Mouse (Mus musculus) kidney, adult 2 months (tissue): ENCODE results near the gene Pde4d. TPM values are rescaled to one million over a fixed set of nuclear protein-coding genes. Genes with fewer than 3 reads are reported as not detected.
A peak's percentile ranks its signal among the peaks of the same experiment; 100 is the strongest.

Experiments
- DNase-seq: peaks from one replicate; pipeline ENCODE4 v3.0.0; 2021
- H3K27ac ChIP-seq: fragments of 200-500 bp; 2 replicates; pipeline ENCODE4 v1.5.1; 2012; ENCODE audit warnings: low read depth, low read length, control low read depth, inconsistent platforms; ENCODE audit not compliant: insufficient read depth
- H3K27me3 ChIP-seq: fragments of 200-500 bp; replicated peaks from 2 replicates; pipeline ENCODE4 v1.6.1; 2012; ENCODE audit warnings: mild to moderate bottlenecking, moderate library complexity, low read length, inconsistent platforms; ENCODE audit not compliant: control insufficient read depth, insufficient read depth
- H3K36me3 ChIP-seq: fragments of 200-500 bp; 2 replicates; pipeline ENCODE4 v1.6.1; 2012; ENCODE audit warnings: mild to moderate bottlenecking, moderate library complexity, low read length, inconsistent platforms; ENCODE audit not compliant: control insufficient read depth, insufficient read depth
- H3K4me1 ChIP-seq: fragments of 200-500 bp; 2 replicates; pipeline ENCODE4 v1.6.1; 2011; ENCODE audit warnings: low read length; ENCODE audit not compliant: control insufficient read depth, insufficient read depth
- H3K4me3 ChIP-seq: fragments of 200-500 bp; 2 replicates; pipeline ENCODE4 v1.5.1; 2011; ENCODE audit warnings: mild to moderate bottlenecking, low read depth, low read length, control low read depth; ENCODE audit not compliant: insufficient read depth
- CTCF ChIP-seq: fragments of 200-500 bp; conservative IDR thresholded peaks from 2 replicates; pipeline ENCODE4 v1.5.1; 2011; ENCODE audit warnings: low read depth, mild to moderate bottlenecking, control low read depth, low read length, moderate library complexity, mixed read lengths; ENCODE audit not compliant: insufficient read depth, insufficient read length
- POLR2A ChIP-seq: fragments of 200-500 bp; IDR thresholded peaks from one replicate; pipeline ENCODE4 v1.6.1; 2011; ENCODE audit warnings: low read depth, low read length, control low read depth
- WGBS: fragments of 180-500 bp; shearing (Covaris S2); methylation state at CpG from one replicate; pipeline ENCODE4 v1.1.7; 2018; 5-methylcytosine and 5-hydroxymethylcytosine counted together
- polyA plus RNA-seq: library from polyadenylated mRNA; depleted of rRNA; stranded (reverse); fragments of >200 nt; gene quantifications from 2 replicates; pipeline ENCODE4 v1.2.3, GENCODE M21; 2012

Pde4d gene
- polyA plus RNA-seq, 1 experiment = 18.3 TPM

DNA sequence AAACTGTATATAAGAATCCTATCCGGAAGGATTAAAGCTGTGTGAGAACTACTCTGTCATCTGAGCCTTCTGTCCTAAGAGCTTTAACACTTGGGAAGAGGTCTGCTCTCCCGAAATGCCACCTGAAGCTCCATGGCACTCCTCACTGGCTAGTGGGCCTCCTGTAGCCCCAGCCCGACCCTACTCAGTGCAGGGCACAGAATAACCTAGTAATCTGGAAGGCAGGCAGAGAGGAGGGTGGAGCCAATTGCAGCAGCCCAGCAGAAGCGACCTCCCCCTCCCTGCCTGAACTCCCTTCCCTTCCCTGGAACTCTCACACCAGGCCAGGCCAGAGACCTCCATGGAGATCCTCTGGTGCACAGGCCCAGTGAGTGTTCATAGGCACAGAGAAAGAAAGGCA, 608.3 kb downstream of the Pde4d start:
- Histone ChIP-seq H3K36me3 (no peaks in the 10 kb centered on the region), H3K4me3 (no peak overlapping the region), H3K27ac (no peak overlapping the region), H3K27me3 (no peaks in the 10 kb centered on the region), H3K4me1 (0 out of 2 replicates have a peak, but pooled peaks cover 3% of the 10 kb centered on the region)
- WGBS = 50% methylated on average over 4 of the region's 4 CpGs
- no peak for DNase-seq
- TF ChIP-seq POLR2A (no peak), CTCF (no peak)

DNA sequence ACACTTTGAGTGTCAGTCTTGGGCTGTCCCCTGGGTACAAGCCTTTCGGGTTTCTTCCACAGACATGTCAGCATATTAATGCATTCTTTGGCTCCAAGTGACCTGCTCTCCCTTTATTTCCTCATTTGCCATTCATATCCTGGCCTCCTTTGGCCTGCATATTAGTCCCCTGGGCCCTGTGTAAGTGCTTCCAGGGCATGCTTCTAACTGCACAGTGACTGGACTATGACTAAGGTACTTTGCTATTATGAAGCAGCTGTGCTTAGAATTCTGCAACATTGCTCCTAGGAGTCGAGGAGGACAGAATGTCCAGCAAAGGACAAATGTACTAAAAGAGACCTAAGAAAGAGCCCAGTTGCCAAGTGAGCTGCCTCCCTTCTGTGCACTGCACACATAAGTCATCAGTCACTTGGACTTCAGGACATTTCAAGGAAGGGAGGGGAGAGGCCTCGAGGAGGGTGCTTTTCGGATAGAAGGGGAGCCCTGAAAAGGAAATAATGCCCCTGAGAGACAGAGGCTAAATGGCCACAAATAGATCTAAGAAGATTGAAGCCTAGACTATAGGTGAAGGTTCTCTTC, 616.9 kb downstream of the Pde4d start:
- TF ChIP-seq CTCF (no peak), POLR2A (no peak)

DNA sequence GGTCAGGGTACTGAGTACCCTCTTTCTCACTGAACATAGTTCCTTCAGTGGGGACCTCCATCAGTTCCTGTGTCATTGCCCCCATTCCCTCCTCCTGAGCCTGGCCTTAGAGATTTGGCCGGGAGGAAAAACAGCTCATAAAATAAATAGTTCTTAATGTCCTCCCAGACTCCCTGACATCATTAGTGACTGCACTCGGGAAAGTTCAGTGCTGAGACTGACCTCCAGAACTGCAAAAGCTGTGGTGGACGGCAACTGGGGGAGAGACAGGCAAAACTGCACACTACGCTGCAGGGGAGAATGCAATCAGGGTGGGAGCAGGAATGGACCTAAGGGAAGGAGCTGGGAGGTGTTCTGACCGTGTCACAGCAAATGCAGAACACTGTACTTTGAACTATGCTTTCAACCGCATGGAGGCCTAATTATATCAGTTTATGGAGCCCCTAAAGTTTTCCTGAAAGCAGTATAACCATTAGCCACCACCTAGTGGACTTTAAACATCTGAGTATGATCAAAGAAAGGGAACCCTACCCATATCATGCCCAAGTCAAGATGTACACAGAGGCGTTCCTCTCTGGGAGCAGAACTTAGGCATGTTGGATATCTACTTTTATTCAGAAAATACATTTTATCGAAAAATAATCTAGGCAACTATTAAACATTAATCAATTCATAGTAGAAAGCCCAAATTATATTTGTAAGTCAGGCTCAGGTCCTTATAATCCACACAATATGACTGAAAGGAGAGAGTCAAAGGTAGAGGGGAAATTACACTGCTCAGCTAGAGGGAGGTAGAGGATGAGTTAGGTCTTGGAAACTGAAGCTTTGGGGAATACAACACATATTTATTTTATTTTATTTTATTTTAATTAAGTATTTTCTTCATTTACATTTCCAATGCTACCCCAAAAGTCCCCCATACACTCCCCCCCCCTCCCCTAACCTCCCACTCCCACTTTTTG, 618.8 kb downstream of the Pde4d start:
- H3K4me1 ChIP-seq = 0 out of 2 replicates have a peak, but pooled peaks cover 3% of the 10 kb centered on the region
- WGBS = 43% methylated on average over 8 of the region's 8 CpGs
- H3K27ac ChIP-seq = peak overlapping the region; percentile 45
- H3K4me3 ChIP-seq = no peak overlapping the region
- no peaks in the 10 kb centered on the region for H3K36me3 ChIP-seq
- peak; percentile 60 for DNase-seq
- H3K27me3 ChIP-seq = no peaks in the 10 kb centered on the region
- TF ChIP-seq CTCF = no peak
- no peak for TF ChIP-seq POLR2A

More for the DNA sequence above, 616.9 kb downstream of the Pde4d start:
- WGBS = 48% methylated on average over 4 of the region's 4 CpGs
- Histone ChIP-seq H3K4me3 (no peak overlapping the region), H3K27me3 (no peaks in the 10 kb centered on the region), H3K27ac (peak overlapping the region; percentile 2; the same call in 1 of the 2 replicates), H3K4me1 (0 out of 2 replicates have a peak, but pooled peaks cover 3% of the 10 kb centered on the region), H3K36me3 (no peaks in the 10 kb centered on the region)
- peak; percentile 75 for DNase-seq

DNA sequence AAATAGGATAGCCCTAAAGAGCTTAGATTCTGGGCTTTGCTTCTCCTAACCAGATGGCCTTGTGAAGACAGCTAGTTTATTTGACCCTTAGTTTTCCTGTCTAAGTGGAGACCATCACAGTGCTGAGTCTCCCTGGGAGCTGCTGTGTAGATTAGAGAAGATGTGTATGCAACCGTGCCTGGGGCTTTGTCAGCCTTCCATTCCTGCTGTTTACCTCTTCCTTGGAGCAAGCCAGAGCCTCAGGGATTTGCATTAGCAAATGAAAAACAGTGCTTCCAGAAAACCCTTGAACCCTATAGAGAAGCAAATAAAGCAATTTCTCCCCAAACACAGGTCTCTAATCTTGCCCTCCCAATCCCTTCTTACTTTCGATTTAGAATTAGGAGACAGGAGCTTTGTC, 623.6 kb downstream of the Pde4d start:
- Histone ChIP-seq H3K27ac (no peak overlapping the region), H3K36me3 (no peaks in the 10 kb centered on the region), H3K27me3 (no peaks in the 10 kb centered on the region), H3K4me3 (no peak overlapping the region), H3K4me1 (0 out of 2 replicates have a peak, but pooled peaks cover 2% of the 10 kb centered on the region)
- 54% methylated on average over 2 of the region's 2 CpGs for WGBS
- TF ChIP-seq CTCF (no peak), POLR2A (no peak)
- DNase-seq = no peak

DNA sequence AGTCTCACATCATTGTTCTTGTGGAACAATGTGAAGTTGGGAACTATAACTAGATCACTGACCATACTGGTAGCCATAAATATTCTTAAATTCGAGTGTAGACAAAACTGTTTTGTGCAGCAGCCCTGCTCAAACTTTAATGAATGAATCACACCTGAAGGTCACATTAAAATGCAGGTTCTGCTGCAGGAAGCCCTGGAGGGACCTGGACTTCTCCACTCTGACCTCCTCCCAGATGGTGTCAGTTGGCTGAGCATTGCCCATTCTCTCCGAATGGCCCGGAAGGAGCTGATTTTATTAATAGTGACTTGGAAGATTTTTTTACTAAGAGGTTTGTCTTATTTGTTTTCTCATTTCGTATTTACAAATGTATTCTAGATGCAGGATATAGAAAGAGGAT, 624.3 kb downstream of the Pde4d start:
- Histone ChIP-seq H3K27me3 (no peaks in the 10 kb centered on the region), H3K27ac (no peak overlapping the region), H3K36me3 (no peaks in the 10 kb centered on the region), H3K4me1 (no peaks in the 10 kb centered on the region), H3K4me3 (no peak overlapping the region)
- TF ChIP-seq CTCF = no peak
- TF ChIP-seq POLR2A = no peak
- 39% methylated on average over 4 of the region's 4 CpGs for WGBS
- peak; percentile 20 for DNase-seq

DNA sequence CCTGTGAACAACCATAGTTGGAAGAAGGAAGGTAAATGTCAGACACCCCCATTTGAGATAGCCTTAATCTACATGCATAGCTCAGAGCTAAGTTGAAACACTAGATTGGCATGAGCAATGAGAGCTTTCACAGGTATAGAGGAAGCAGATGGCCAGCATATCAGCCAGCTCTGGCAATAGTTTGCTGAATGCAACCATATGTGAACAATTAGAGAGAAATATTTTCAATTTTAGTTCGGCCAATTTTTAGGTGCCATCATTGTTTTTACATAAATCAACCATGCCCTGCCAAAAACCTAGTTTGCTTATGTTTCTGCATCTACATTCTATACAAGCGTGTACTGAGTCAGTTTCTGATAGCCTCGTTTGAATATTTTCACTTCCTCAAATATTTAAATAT, 642.9 kb downstream of the Pde4d start:
- Histone ChIP-seq H3K36me3 (no peaks in the 10 kb centered on the region), H3K27me3 (no peaks in the 10 kb centered on the region), H3K4me3 (no peak overlapping the region), H3K4me1 (no peaks in the 10 kb centered on the region), H3K27ac (no peak overlapping the region)
- WGBS = 93% methylated on average over 3 of the region's 3 CpGs
- no peak for DNase-seq
- TF ChIP-seq POLR2A = no peak
- no peak for TF ChIP-seq CTCF

DNA sequence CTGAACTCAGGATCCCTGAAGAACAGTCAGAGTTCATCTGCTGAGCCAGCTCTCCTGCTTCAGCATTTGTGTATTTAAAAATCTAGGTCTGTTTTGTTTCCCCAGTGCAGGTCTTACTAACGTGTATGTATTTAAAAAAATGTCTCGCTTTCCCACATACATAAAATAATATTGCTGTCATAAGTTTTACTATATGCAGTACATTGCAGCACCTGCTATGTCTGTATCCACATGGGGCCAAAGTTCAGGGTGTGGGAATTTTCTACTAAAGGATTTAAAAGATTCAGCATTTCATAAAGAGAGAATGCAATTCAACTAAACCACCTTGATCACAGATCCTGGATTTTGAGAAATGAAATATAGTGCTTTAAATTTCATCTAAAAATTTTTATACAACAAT, 646.9 kb downstream of the Pde4d start:
- DNase-seq = no peak
- H3K27ac ChIP-seq = no peak overlapping the region
- 80% methylated on average over 2 of the region's 2 CpGs for WGBS
- no peak overlapping the region for H3K4me3 ChIP-seq
- H3K36me3 ChIP-seq = no peaks in the 10 kb centered on the region
- no peaks in the 10 kb centered on the region for H3K27me3 ChIP-seq
- H3K4me1 ChIP-seq = no peaks in the 10 kb centered on the region
- TF ChIP-seq CTCF (no peak), POLR2A (no peak)
